Mouse (Mus musculus) midbrain, embryonic 10.5 days (tissue): Measurements from ENCODE around the gene Eci1. TPM values are rescaled to one million over a fixed set of nuclear protein-coding genes. Genes with fewer than 3 reads are reported as not detected.

ENCODE experiments used
- DNase-seq: peaks from one replicate; pipeline ENCODE4 v3.0.0-alpha.2; 2017; ENCODE audit warnings: low spot score
- H3K27ac ChIP-seq: fragments of 300-500 bp; sonication (generic); replicated peaks from 2 replicates; pipeline ENCODE4 v1.5.1; 2016; ENCODE audit warnings: mild to moderate bottlenecking
- H3K27me3 ChIP-seq: fragments of 300-500 bp; sonication (generic); 2 replicates; pipeline ENCODE4 v1.6.1; 2016; ENCODE audit warnings: low read depth, mild to moderate bottlenecking; ENCODE audit not compliant: poor library complexity, severe bottlenecking
- H3K36me3 ChIP-seq: fragments of 300-500 bp; sonication (generic); 2 replicates; pipeline ENCODE4 v1.6.1; 2016; ENCODE audit warnings: mild to moderate bottlenecking, moderate library complexity
- H3K4me1 ChIP-seq: fragments of 300-500 bp; sonication (generic); 2 replicates; pipeline ENCODE4 v1.6.1; 2016
- H3K4me3 ChIP-seq: fragments of 300-500 bp; sonication (generic); 2 replicates; pipeline ENCODE4 v1.5.1; 2016; ENCODE audit warnings: mild to moderate bottlenecking, moderate library complexity
- H3K9me3 ChIP-seq: fragments of 300-500 bp; sonication (generic); replicated peaks from 2 replicates; pipeline ENCODE4 v1.6.1; 2016; ENCODE audit warnings: mild to moderate bottlenecking
- WGBS: fragments of 180-500 bp; shearing (Covaris S2); methylation state at CpG from one replicate; pipeline ENCODE4 v1.1.7; 2016; 5-methylcytosine and 5-hydroxymethylcytosine counted together
- polyA plus RNA-seq: library from polyadenylated mRNA; unstranded; fragments of >200 nt; fragmentation: Nextera tagmentation; extraction: Ambion mirVana; gene quantifications from 2 replicates; pipeline ENCODE4 v1.2.1, GENCODE M21; 2016

Eci1 gene
- polyA plus RNA-seq, 1 experiment from 2014 or later = 82.4 TPM

DNA sequence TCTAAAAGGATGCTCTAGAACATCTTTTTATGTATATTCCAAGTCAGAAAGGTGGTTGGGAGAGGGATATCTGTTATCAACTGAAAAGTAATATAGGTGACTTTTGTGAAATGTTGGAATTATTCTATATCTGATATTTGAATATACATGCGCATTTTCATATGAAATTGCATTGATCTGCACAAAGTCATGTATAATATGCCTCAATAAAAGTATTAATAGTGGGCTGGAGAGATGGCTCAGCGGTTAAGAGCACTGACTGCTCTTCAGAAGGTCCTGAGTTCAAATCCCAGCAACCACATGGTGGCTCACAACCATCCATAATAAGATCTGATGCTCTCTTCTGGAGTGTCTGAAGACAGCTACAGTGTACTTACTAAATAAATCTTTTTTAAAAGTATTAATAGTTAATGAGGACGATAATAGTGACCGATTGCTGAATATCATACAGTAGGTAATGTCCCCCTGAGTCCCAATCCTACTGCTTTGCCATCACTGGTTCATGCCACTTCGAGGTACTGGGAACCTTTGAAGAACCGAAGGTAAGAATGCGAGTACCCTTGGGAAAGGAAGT is 43.0 kb downstream of the Eci1 start:
- 19% methylated on average over 7 of the region's 7 CpGs for WGBS
- H3K27ac ChIP-seq = peak overlapping the region; percentile 93
- peak overlapping the region; percentile 95 for H3K4me3 ChIP-seq
- H3K36me3 ChIP-seq = peaks cover 22% of the 10 kb centered on the region
- DNase-seq = no peak
- H3K4me1 ChIP-seq = peaks cover 26% of the 10 kb centered on the region
- H3K27me3 ChIP-seq = no peaks in the 10 kb centered on the region
- no peaks in the 10 kb centered on the region for H3K9me3 ChIP-seq

- Histone ChIP-seq H3K9me3 (no peaks in the 10 kb centered on the region), H3K27ac (peak within 1 kb of the TSS; percentile 93), H3K4me3 (peak within 1 kb of the TSS; percentile 95), H3K4me1 (peaks cover 26% of the 10 kb centered on the region), H3K27me3 (no peaks in the 10 kb centered on the region), H3K36me3 (peaks cover 28% of the 10 kb centered on the region)
- under 1% methylated on average over 75 of the region's 75 CpGs for WGBS
- peak; percentile 98 for DNase-seq
Observed at GRCm38 (mm10) chr17:24469910-24470602, 43.6 kb downstream of the Eci1 start, which contains the start of the genes E4f1 and Pgp. E4f1 (minus strand) TSS chr17:24470313. Pgp (plus strand) TSS chr17:24470392.

GRCm38 (mm10) chr17:24470701-24471527 is 44.5 kb downstream of the Eci1 start:
- H3K4me3 ChIP-seq = peak overlapping the region; percentile 95
- H3K9me3 ChIP-seq = no peaks in the 10 kb centered on the region
- H3K36me3 ChIP-seq = peaks cover 37% of the 10 kb centered on the region
- 1% methylated on average over 68 of the region's 68 CpGs for WGBS
- peak overlapping the region; percentile 93 for H3K27ac ChIP-seq
- no peaks in the 10 kb centered on the region for H3K27me3 ChIP-seq
- H3K4me1 ChIP-seq = peaks cover 26% of the 10 kb centered on the region
- DNase-seq = no peak

DNA sequence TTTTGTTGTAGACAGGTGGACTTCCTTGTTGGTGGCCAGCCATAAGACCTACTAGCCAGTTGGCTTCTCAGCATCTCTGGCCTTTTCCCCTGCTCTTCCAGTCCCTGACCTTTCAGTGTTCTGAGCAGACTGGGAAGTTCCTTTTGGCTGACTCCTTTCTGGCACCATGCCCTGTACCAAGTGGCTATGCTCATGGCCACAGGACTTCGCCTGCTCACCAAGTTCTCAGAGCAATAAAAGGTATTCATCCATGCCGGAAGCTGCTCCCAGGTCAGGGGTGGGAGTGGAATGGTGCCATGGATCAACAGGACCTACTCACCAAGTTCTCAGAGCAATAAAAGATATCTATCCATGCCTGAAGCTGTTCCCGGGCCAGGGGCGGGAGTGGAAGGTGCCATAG is 46.1 kb downstream of the Eci1 start:
- Histone ChIP-seq H3K27ac (no peak overlapping the region), H3K4me1 (peaks cover 28% of the 10 kb centered on the region), H3K36me3 (peaks cover 53% of the 10 kb centered on the region), H3K9me3 (no peaks in the 10 kb centered on the region), H3K4me3 (peak overlapping the region; percentile 95), H3K27me3 (no peaks in the 10 kb centered on the region)
- DNase-seq = no peak
- 91% methylated on average over 4 of the region's 4 CpGs for WGBS

GRCm38 (mm10) chr17:24473612-24474275 is 47.3 kb downstream of the Eci1 start, which contains the start of gene Bricd5:
Bricd5 (plus strand) TSS chr17:24473884.
- Histone ChIP-seq H3K36me3 (peaks cover 59% of the 10 kb centered on the region), H3K27me3 (no peaks in the 10 kb centered on the region), H3K4me3 (peak within 1 kb of the TSS; percentile 95), H3K4me1 (peaks cover 39% of the 10 kb centered on the region), H3K27ac (no peak within 1 kb of the TSS), H3K9me3 (no peaks in the 10 kb centered on the region)
- DNase-seq = no peak
- WGBS = 81% methylated on average over 6 of the region's 6 CpGs

DNA sequence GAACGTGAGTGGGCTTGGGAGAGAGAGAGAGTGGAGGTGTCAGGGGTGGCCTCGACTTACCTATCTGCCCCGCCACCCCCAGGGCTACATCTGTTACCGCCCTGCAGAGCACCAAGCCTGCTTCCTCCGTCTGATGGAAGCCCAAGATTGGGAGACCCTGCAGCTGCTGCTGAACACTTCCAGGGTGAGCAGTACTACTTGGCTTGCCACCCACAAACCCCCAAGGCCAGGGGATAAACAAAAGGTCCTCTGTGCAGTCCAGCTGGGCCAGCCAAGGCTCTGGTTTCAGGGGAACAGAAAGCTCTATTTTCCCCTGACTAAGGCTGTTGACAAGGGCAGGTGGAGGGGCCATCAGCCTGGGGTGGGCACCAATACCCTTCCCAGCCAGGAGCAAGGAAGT is 48.1 kb downstream of the Eci1 start:
- H3K27ac ChIP-seq = no peak overlapping the region
- no peaks in the 10 kb centered on the region for H3K9me3 ChIP-seq
- no peaks in the 10 kb centered on the region for H3K27me3 ChIP-seq
- H3K36me3 ChIP-seq = peaks cover 59% of the 10 kb centered on the region
- H3K4me1 ChIP-seq = peaks cover 40% of the 10 kb centered on the region
- WGBS = 88% methylated on average over 5 of the region's 5 CpGs
- H3K4me3 ChIP-seq = peak overlapping the region; percentile 23; the same call in 1 of the 2 replicates
- DNase-seq = no peak

GRCm38 (mm10) chr17:24475586-24475985 is 49.1 kb downstream of the Eci1 start:
- H3K36me3 ChIP-seq = peaks cover 59% of the 10 kb centered on the region
- no peaks in the 10 kb centered on the region for H3K9me3 ChIP-seq
- H3K4me3 ChIP-seq = no peak overlapping the region
- H3K27me3 ChIP-seq = no peaks in the 10 kb centered on the region
- no peak for DNase-seq
- H3K4me1 ChIP-seq = peaks cover 49% of the 10 kb centered on the region
- H3K27ac ChIP-seq = no peak overlapping the region
- WGBS = 94% methylated on average over 6 of the region's 6 CpGs

DNA sequence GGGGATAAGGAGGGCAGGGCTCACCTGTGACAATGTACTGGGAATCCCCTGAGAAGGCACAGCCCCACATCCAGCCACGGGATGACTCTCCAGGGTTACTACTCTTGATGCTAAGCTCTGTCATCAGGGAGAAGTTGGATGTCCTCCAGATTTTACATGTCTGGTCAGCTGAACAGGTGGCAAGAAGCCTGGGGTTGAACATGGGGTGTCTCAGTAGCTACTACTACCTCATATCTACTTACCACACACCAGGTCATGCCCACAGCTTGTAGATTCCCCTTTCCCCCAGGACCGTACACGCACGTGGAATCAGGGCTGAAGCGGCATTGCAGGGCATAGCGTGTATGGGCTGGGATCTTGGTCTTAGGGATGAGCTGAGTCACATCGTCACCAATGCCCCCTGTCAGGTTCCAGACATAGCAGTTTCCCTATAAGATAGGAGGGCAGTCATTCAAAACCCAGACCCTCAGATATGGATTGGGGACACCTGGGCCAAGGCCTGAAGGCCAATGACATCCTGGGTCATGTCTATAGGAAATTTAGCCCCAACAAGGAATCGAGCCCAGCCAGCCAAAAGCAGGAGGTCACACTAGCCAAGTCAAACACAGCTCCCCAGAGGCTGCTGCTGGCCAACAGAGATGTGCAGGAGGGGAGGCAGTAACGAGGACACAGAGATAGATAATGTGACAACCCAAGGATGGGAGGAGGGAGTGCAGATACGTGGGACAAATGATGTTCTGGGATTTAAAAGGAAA is 49.8 kb downstream of the Eci1 start:
- H3K27ac ChIP-seq = no peak overlapping the region
- no peaks in the 10 kb centered on the region for H3K27me3 ChIP-seq
- 95% methylated on average over 10 of the region's 10 CpGs for WGBS
- DNase-seq = no peak
- no peaks in the 10 kb centered on the region for H3K9me3 ChIP-seq
- H3K4me1 ChIP-seq = peaks cover 43% of the 10 kb centered on the region
- peaks cover 59% of the 10 kb centered on the region for H3K36me3 ChIP-seq
- H3K4me3 ChIP-seq = no peak overlapping the region

GRCm38 (mm10) chr17:24477053-24477984 is 50.9 kb downstream of the Eci1 start:
- Histone ChIP-seq H3K27me3 (no peaks in the 10 kb centered on the region), H3K4me1 (peaks cover 32% of the 10 kb centered on the region), H3K36me3 (peaks cover 58% of the 10 kb centered on the region), H3K9me3 (no peaks in the 10 kb centered on the region), H3K4me3 (peak overlapping the region; percentile 87), H3K27ac (no peak overlapping the region)
- 95% methylated on average over 20 of the region's 20 CpGs for WGBS
- no peak for DNase-seq

DNA sequence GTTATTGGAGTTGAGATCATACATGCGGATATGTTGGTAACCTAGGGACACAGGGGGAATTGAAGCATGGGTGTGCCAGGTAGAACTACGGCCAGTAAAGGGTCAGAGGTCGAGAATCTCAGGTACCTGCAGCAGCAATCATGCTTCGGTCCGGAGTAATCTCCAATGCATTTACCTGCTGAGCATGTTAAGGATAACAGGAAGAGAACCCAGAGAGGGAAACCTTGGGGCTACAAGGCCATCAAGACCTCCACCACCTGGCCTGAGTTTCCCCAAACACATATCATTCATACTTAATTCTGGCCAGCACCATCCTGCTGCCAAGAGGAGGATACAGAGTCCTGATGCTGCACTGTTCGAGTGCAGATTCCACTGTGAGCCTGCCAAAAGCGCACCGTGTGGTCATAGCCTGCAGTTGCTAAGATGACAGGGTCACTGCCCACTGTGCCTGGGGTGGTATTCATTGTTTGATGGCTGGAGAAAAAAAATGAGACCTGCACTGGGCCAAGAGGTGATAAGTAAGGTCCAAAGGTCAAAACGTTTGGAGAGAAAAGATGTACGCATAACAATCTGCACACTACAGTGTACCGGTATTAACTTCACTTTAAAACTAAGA is 51.7 kb downstream of the Eci1 start:
- Histone ChIP-seq H3K4me3 (peak overlapping the region; percentile 87), H3K27ac (peak overlapping the region; percentile 98), H3K9me3 (no peaks in the 10 kb centered on the region), H3K4me1 (peaks cover 24% of the 10 kb centered on the region), H3K36me3 (peaks cover 50% of the 10 kb centered on the region), H3K27me3 (no peaks in the 10 kb centered on the region)
- DNase-seq = no peak
- 58% methylated on average over 11 of the region's 11 CpGs for WGBS
